Mouse (Mus musculus): ENCODE data around the gene Hcfc1. TPM values are rescaled to one million over a fixed set of nuclear protein-coding genes. Genes with fewer than 3 reads are reported as not detected.

The Hcfc1 gene
- total RNA-seq, 1 experiment from 2014 or later: 91.9 TPM

Other genes starting within 250 kb of the Hcfc1 start
- gene Abcd1, start 249.8 kb downstream of the Hcfc1 start, total RNA-seq (2017): 12.0 and 16.9 TPM in 2 replicates
- gene Plxnb3, start 209.3 kb downstream of the Hcfc1 start, total RNA-seq (2017): 0.34 TPM in 1 of 2 replicates, not detected in the other
- not detected in 2 replicates for gene Srpk3, start 192.0 kb downstream of the Hcfc1 start, total RNA-seq (2017)
- gene Idh3g, start 179.5 kb downstream of the Hcfc1 start, total RNA-seq (2017): 218 and 225 TPM in 2 replicates
- 150 and 166 TPM in 2 replicates for gene Ssr4, start 179.3 kb downstream of the Hcfc1 start, total RNA-seq (2017)
- 3.7 and 5.1 TPM in 2 replicates for gene Pdzd4, start 141.4 kb downstream of the Hcfc1 start, total RNA-seq (2017)
- gene Avpr2, start 74.3 kb downstream of the Hcfc1 start, total RNA-seq (2017): 0.23 TPM in 1 of 2 replicates, not detected in the other
- gene L1cam, start 70.3 kb downstream of the Hcfc1 start, total RNA-seq (2017): 0.37 and 1.4 TPM in 2 replicates
- gene Arhgap4, start 44.5 kb downstream of the Hcfc1 start, total RNA-seq (2017): 22.7 and 28.2 TPM in 2 replicates
- 108 and 152 TPM in 2 replicates for gene Naa10, start 44.4 kb downstream of the Hcfc1 start, total RNA-seq (2017)
- gene Renbp, start 35.5 kb downstream of the Hcfc1 start, total RNA-seq (2017): 10.2 and 14.4 TPM in 2 replicates
- 42.8 and 54.9 TPM in 2 replicates for gene Irak1, start 57.6 kb upstream of the Hcfc1 start, total RNA-seq (2017)
- gene Opn1mw, start 161.1 kb upstream of the Hcfc1 start, total RNA-seq (2017): not detected in 2 replicates
- gene Mecp2, start 169.0 kb upstream of the Hcfc1 start, total RNA-seq (2017): 16.9 and 26.2 TPM in 2 replicates
- not detected in 2 replicates for gene Tex28, start 201.5 kb upstream of the Hcfc1 start, total RNA-seq (2017)
- not detected in 2 replicates for gene Tktl1, start 210.9 kb upstream of the Hcfc1 start, total RNA-seq (2017)

Measured in common myeloid progenitor, adult 5-6 weeks (primary cell).